Mouse (Mus musculus): ENCODE results near the gene Abcd3. TPM values are rescaled to one million over a fixed set of nuclear protein-coding genes. Genes with fewer than 3 reads are reported as not detected.

The Abcd3 gene
- polyA plus RNA-seq, 1 experiment from 2014 or later, result 94.1 TPM

- DNase-seq (ENCODE audit: low spot score), result no peak
These were observed 85.4 kb downstream of the Abcd3 start for GRCm38 (mm10) chr3:121729678-121730077.

GRCm38 (mm10) chr3:121725651-121726050, 89.5 kb downstream of the Abcd3 start:
- DNase-seq (ENCODE audit: low spot score), result no peak

More at GRCm38 (mm10) chr3:121729678-121730077, 85.4 kb downstream of the Abcd3 start:
- no peaks in the 10 kb centered on the region for H3K4me1 ChIP-seq (ENCODE audit: insufficient read depth, low read depth, low read length)
- H3K9me3 ChIP-seq (ENCODE audit: low read length), result no peaks in the 10 kb centered on the region
- H3K9ac ChIP-seq (replicated peaks; ENCODE audit: low read depth), result no peak overlapping the region
- no peak for ATAC-seq
- H3K27me3 ChIP-seq (replicated peaks; ENCODE audit: insufficient read depth, low read length), result no peaks in the 10 kb centered on the region
- 73% methylated on average over 4 of the region's 4 CpGs for WGBS
- no peak overlapping the region for H3K27ac ChIP-seq (ENCODE audit: low read length)
- peaks cover 10% of the 10 kb centered on the region; the same call in 1 of the 2 replicates for H3K36me3 ChIP-seq (ENCODE audit: insufficient read depth, low read length)
- no peak overlapping the region for H3K4me3 ChIP-seq (ENCODE audit: low read depth, low read length)
- no peak overlapping the region for H3K4me2 ChIP-seq (replicated peaks; ENCODE audit: low read depth, low read length)
- no peak for TF ChIP-seq EP300 (IDR thresholded peaks at IDR 0.05)
- no peak for TF ChIP-seq CTCF (IDR thresholded peaks at IDR 0.05)

GRCm38 (mm10) chr3:121724553-121724952, 90.5 kb downstream of the Abcd3 start:
- no peaks in the 10 kb centered on the region for H3K27me3 ChIP-seq (replicated peaks; ENCODE audit: insufficient read depth, low read length)
- TF ChIP-seq EP300 (IDR thresholded peaks at IDR 0.05), result no peak
- TF ChIP-seq CTCF (IDR thresholded peaks at IDR 0.05), result no peak
- peaks cover 13% of the 10 kb centered on the region; the same call in 1 of the 2 replicates for H3K4me1 ChIP-seq (ENCODE audit: insufficient read depth, low read depth, low read length)
- peak overlapping the region; percentile 50 for H3K4me3 ChIP-seq (ENCODE audit: low read depth, low read length)
- ATAC-seq, result 0 out of 2 replicates have a peak, but pooled peaks have one; percentile 6
- DNase-seq (ENCODE audit: low spot score), result peak; percentile 37
- 24% methylated on average over 12 of the region's 12 CpGs for WGBS
- H3K9me3 ChIP-seq (ENCODE audit: low read length), result no peaks in the 10 kb centered on the region
- H3K27ac ChIP-seq (ENCODE audit: low read length), result peak overlapping the region; percentile 87
- H3K9ac ChIP-seq (replicated peaks; ENCODE audit: low read depth), result peak overlapping the region; percentile 73
- peak overlapping the region; percentile 90 for H3K4me2 ChIP-seq (replicated peaks; ENCODE audit: low read depth, low read length)
- H3K36me3 ChIP-seq (ENCODE audit: insufficient read depth, low read length), result no peaks in the 10 kb centered on the region

More at GRCm38 (mm10) chr3:121725651-121726050, 89.5 kb downstream of the Abcd3 start:
- Histone ChIP-seq H3K27me3 (replicated peaks; ENCODE audit: insufficient read depth, low read length) (no peaks in the 10 kb centered on the region), H3K36me3 (ENCODE audit: insufficient read depth, low read length) (no peaks in the 10 kb centered on the region; the same call in 1 of the 2 replicates), H3K4me2 (replicated peaks; ENCODE audit: low read depth, low read length) (peak overlapping the region; percentile 90), H3K27ac (ENCODE audit: low read length) (no peak overlapping the region), H3K4me1 (ENCODE audit: insufficient read depth, low read depth, low read length) (peaks cover 13% of the 10 kb centered on the region; the same call in 1 of the 2 replicates), H3K9me3 (ENCODE audit: low read length) (no peaks in the 10 kb centered on the region), H3K4me3 (ENCODE audit: low read depth, low read length) (peak overlapping the region; percentile 15; the same call in 1 of the 2 replicates), H3K9ac (replicated peaks; ENCODE audit: low read depth) (0 out of 2 replicates have a peak overlapping the region, but pooled peaks have one; percentile 8)
- ATAC-seq, result no peak
- WGBS, result 50% methylated on average over 10 of the region's 10 CpGs
- TF ChIP-seq CTCF (IDR thresholded peaks at IDR 0.05), result no peak

- Histone ChIP-seq H3K4me3 (ENCODE audit: low read depth, low read length) (peak overlapping the region; percentile 50), H3K9ac (replicated peaks; ENCODE audit: low read depth) (peak overlapping the region; percentile 73), H3K27me3 (replicated peaks; ENCODE audit: insufficient read depth, low read length) (no peaks in the 10 kb centered on the region), H3K27ac (ENCODE audit: low read length) (peak overlapping the region; percentile 87), H3K9me3 (ENCODE audit: low read length) (no peaks in the 10 kb centered on the region), H3K36me3 (ENCODE audit: insufficient read depth, low read length) (no peaks in the 10 kb centered on the region), H3K4me2 (replicated peaks; ENCODE audit: low read depth, low read length) (peak overlapping the region; percentile 90), H3K4me1 (ENCODE audit: insufficient read depth, low read depth, low read length) (peaks cover 13% of the 10 kb centered on the region; the same call in 1 of the 2 replicates)
- ATAC-seq (0 out of 2 replicates have a peak, but pooled peaks have one; percentile 6), DNase-seq (ENCODE audit: low spot score) (peak; percentile 31)
- no peak for TF ChIP-seq EP300 (IDR thresholded peaks at IDR 0.05)
- no peak for TF ChIP-seq CTCF (IDR thresholded peaks at IDR 0.05)
- 6% methylated on average over 20 of the region's 20 CpGs for WGBS
These were observed 91.1 kb downstream of the Abcd3 start for GRCm38 (mm10) chr3:121723968-121724524.

GRCm38 (mm10) chr3:121722971-121723844, 91.9 kb downstream of the Abcd3 start, which contains the start of gene F3:
Gene F3 (plus strand): TSS chr3:121723537.
- peak; percentile 91 for DNase-seq (ENCODE audit: low spot score)
- no peaks in the 10 kb centered on the region for H3K36me3 ChIP-seq (ENCODE audit: insufficient read depth, low read length)
- TF ChIP-seq CTCF (IDR thresholded peaks at IDR 0.05) (peak; percentile 89), EP300 (IDR thresholded peaks at IDR 0.05) (no peak; the same call in 1 of the 2 replicates)

GRCm38 (mm10) chr3:121721691-121722070, 93.4 kb downstream of the Abcd3 start:
- 44% methylated on average over 7 of the region's 7 CpGs for WGBS
- TF ChIP-seq EP300 (IDR thresholded peaks at IDR 0.05), result no peak
- TF ChIP-seq CTCF (IDR thresholded peaks at IDR 0.05), result no peak
- Histone ChIP-seq H3K4me2 (replicated peaks; ENCODE audit: low read depth, low read length) (peak overlapping the region; percentile 4; the same call in 1 of the 2 replicates), H3K9me3 (ENCODE audit: low read length) (no peaks in the 10 kb centered on the region), H3K36me3 (ENCODE audit: insufficient read depth, low read length) (no peaks in the 10 kb centered on the region), H3K4me1 (ENCODE audit: insufficient read depth, low read depth, low read length) (peaks cover 13% of the 10 kb centered on the region; the same call in 1 of the 2 replicates), H3K9ac (replicated peaks; ENCODE audit: low read depth) (no peak overlapping the region), H3K27ac (ENCODE audit: low read length) (peak overlapping the region; percentile 21; the same call in 1 of the 2 replicates), H3K27me3 (replicated peaks; ENCODE audit: insufficient read depth, low read length) (no peaks in the 10 kb centered on the region), H3K4me3 (ENCODE audit: low read depth, low read length) (no peak overlapping the region)
- ATAC-seq (no peak), DNase-seq (ENCODE audit: low spot score) (peak; percentile 53)

More at GRCm38 (mm10) chr3:121722971-121723844, 91.9 kb downstream of the Abcd3 start, which contains the start of gene F3:
- Histone ChIP-seq H3K9ac (replicated peaks; ENCODE audit: low read depth) (peak within 1 kb of the TSS; percentile 73), H3K4me3 (ENCODE audit: low read depth, low read length) (peak within 1 kb of the TSS; percentile 50), H3K27me3 (replicated peaks; ENCODE audit: insufficient read depth, low read length) (no peaks in the 10 kb centered on the region), H3K4me1 (ENCODE audit: insufficient read depth, low read depth, low read length) (peaks cover 13% of the 10 kb centered on the region; the same call in 1 of the 2 replicates), H3K4me2 (replicated peaks; ENCODE audit: low read depth, low read length) (peak within 1 kb of the TSS; percentile 90), H3K9me3 (ENCODE audit: low read length) (no peaks in the 10 kb centered on the region), H3K27ac (ENCODE audit: low read length) (peak within 1 kb of the TSS; percentile 87)
- ATAC-seq, result peak; percentile 84
- 1% methylated on average over 62 of the region's 73 CpGs for WGBS

Measured in lung, postnatal 0 days (tissue).